Mouse (Mus musculus) lung, postnatal 0 days (tissue): ENCODE data around the gene March10.
A peak's percentile ranks its signal among the peaks of the same experiment; 100 is the strongest.

ENCODE experiments used
- CTCF ChIP-seq: IDR thresholded peaks from 2 replicates; pipeline ENCODE4 v1.5.1; 2016; ENCODE audit warnings: antibody characterized with exemption, mild to moderate bottlenecking
- EP300 ChIP-seq: IDR thresholded peaks from 2 replicates; pipeline ENCODE4 v1.6.1; 2016; ENCODE audit warnings: antibody characterized with exemption, mild to moderate bottlenecking, control low read depth

- TF ChIP-seq CTCF (no peak), EP300 (peak; percentile 75)
These were observed 35.9 kb upstream of the March10 start for GRCm38 (mm10) chr11:105492392-105492791.
